Comparison of ENCODE assay signal across 8 mouse cellular contexts in the genomic region with DNA sequence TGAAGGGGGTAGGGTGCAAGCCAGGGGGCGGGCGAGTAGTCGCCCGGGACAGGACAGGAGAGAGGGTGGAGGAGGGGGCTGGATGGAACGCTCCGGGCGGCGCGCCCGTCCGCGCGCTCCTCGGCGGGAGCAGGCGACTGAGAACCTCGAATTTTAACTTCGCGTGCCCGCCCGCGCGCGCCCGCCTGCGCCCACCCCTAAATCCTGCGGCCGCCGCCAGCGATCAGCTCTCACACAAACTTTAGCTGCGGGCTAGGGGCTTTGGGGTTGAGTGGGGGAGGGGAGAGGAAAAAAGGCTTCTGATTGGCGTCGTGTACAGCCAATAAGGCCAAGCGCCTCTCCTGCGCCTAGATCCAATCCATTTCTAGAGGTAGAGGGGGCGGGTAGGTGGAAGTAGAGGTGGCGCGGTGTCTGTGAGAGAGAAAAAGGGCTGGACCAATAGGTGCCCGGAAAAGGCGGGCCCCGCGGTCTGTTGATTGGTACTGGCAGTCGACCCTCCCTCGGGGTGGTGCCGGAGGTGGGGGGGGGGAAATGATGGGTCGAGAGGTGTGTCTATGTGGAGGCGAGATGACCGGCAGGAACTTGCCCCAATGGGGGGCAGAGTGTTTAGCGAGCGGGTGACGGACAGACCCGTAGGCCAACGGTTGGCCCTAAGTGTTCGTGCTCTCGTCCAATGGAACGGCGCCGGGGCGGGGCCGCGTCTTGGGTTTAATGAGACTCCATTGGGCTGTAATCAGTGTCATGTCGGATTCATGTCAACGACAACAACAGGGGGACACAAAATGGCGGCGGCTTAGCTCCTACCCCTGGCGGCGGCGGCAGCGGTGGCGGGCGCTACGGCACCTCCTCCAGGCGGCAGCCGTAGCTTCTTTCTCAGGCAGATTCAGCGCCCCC. TPM values are rescaled to one million over a fixed set of nuclear protein-coding genes. Genes with fewer than 3 reads are reported as not detected.
DNase-seq lines count a peak whose midpoint lies in the region; ATAC-seq and TF ChIP-seq lines count a peak whose summit lies in the region.

No protein-coding gene starts in this region.

- H3K4me3 ChIP-seq in cortical plate, adult 2 months (ENCODE audit: insufficient read depth, low read length): peak overlapping the region; percentile 95
- H3K4me3 ChIP-seq in megakaryocyte, embryonic 14.5 days (replicated peaks): peak overlapping the region; percentile 99

- H3K4me1 ChIP-seq in cortical plate, adult 2 months (ENCODE audit: control insufficient read depth, insufficient read depth, low read length): peaks cover 4% of the 10 kb centered on the region
- peaks cover 52% of the 10 kb centered on the region for H3K4me1 ChIP-seq in megakaryocyte, embryonic 14.5 days

- TF ChIP-seq CTCF in cortical plate, adult 2 months (IDR thresholded peaks at IDR 0.05; ENCODE audit: extremely low read depth, insufficient read depth, low read length): no peak

- DNase-seq in gastrocnemius, adult 8-10 months (ENCODE audit: low spot score in 2 of 2): peak; percentile 100
- DNase-seq in hindlimb bud, embryonic 11.5 days (ENCODE audit: extremely low spot score, low read depth, low spot score): peak; percentile 97
- peak; percentile 99 to 100 for DNase-seq in left cerebral cortex, adult 8-10 months (ENCODE audit: low spot score in 2 of 2)
- DNase-seq in right cerebral cortex, postnatal 10 days (ENCODE audit: low spot score in 2 of 2): peak; percentile 100
- peak; percentile 98 for DNase-seq in urinary bladder, postnatal 25 days (ENCODE audit: low spot score)

- TF ChIP-seq POLR2A in cortical plate, adult 2 months (IDR thresholded peaks at IDR 0.05; ENCODE audit: extremely low read depth, insufficient read depth, low read length): peak; percentile 85

- H3K9me3 ChIP-seq in megakaryocyte, embryonic 14.5 days: no peaks in the 10 kb centered on the region

- peak overlapping the region; percentile 99 for H3K27ac ChIP-seq in cortical plate, adult 2 months (ENCODE audit: insufficient read depth, low read length)

- no peaks in the 10 kb centered on the region for H3K36me3 ChIP-seq in megakaryocyte, embryonic 14.5 days (replicated peaks; ENCODE audit: low read length)

- H3K27me3 ChIP-seq in megakaryocyte, embryonic 14.5 days (replicated peaks): peaks cover 5% of the 10 kb centered on the region

- peak; percentile 89 for ATAC-seq in activated CD4-positive, CD25-positive, alpha-beta regulatory T cell, adult 4 months

RNA-seq across cellular contexts. Expression of a gene that starts 19.2 kb away (rescaled TPM):
- 1 to 10 TPM; 8.2 to 9.6 TPM for polyA plus RNA-seq in activated CD4-positive, CD25-positive, alpha-beta regulatory T cell, adult 4 months (2017; shearing (Covaris generic))
- 26.2 and 26.3 TPM in 2 replicates for polyA plus RNA-seq in cortical plate, adult 2 months (2012; rRNA removed)
- 10 to 100 TPM; 18.5 to 22.6 (median 20.8) TPM for total RNA-seq in gastrocnemius, adult 8-10 months (2022)
- total RNA-seq in left cerebral cortex, adult 8-10 months (2022): 100 to 1,000 TPM; 118 to 155 (median 127) TPM
- polyA plus RNA-seq in megakaryocyte, embryonic 14.5 days (2012; ENCODE audit: insufficient read depth, low replicate concordance): 0.84 and 0.94 TPM in 2 replicates

Comparison
In these comparisons a context has a peak if more than half of its experiments do, and no peak if none do; other contexts are left out.
1. Peak in every context shown above with its lines: DNase-seq, ATAC-seq, H3K4me3 ChIP-seq and H3K27ac ChIP-seq.